Mouse (Mus musculus): ENCODE measurements around the gene Tnfrsf9. TPM values are rescaled to one million over a fixed set of nuclear protein-coding genes. Genes with fewer than 3 reads are reported as not detected.

Gene Tnfrsf9
- polyA plus RNA-seq (2014; fragmentation: Nextera tagmentation; extraction: Ambion mirVana), result 0.22 and 0.43 TPM in 2 replicates

- peak within 1 kb of the TSS; percentile 63 for H3K9ac ChIP-seq (replicated peaks; ENCODE audit: low read depth, low read length)
- ATAC-seq (ENCODE audit: low read depth), result peak; percentile 84
- WGBS, result under 1% methylated on average over 48 of the region's 48 CpGs
- peak within 1 kb of the TSS; percentile 57 for H3K4me2 ChIP-seq (ENCODE audit: low read depth, low read length)
- H3K36me3 ChIP-seq (ENCODE audit: control insufficient read depth, insufficient read depth, low read length), result no peaks in the 10 kb centered on the region
- peaks cover 11% of the 10 kb centered on the region for H3K4me1 ChIP-seq (ENCODE audit: control insufficient read depth, insufficient read depth, low read length)
- no peaks in the 10 kb centered on the region for H3K9me3 ChIP-seq (ENCODE audit: control insufficient read depth, low read length)
- H3K27ac ChIP-seq (ENCODE audit: low read depth, low read length), result peak within 1 kb of the TSS; percentile 61
- H3K27me3 ChIP-seq (ENCODE audit: control insufficient read depth, insufficient read depth, low read length), result no peaks in the 10 kb centered on the region
- H3K4me3 ChIP-seq (ENCODE audit: low read depth, low read length), result peak within 1 kb of the TSS; percentile 50
These were observed at the start of gene Tnfrsf9, which contains the start of gene Park7 for GRCm38 (mm10) chr4:150914290-150914733. Tnfrsf9 (plus strand) TSS chr4:150914562. Park7 (minus strand) TSS chr4:150914437.

DNA sequence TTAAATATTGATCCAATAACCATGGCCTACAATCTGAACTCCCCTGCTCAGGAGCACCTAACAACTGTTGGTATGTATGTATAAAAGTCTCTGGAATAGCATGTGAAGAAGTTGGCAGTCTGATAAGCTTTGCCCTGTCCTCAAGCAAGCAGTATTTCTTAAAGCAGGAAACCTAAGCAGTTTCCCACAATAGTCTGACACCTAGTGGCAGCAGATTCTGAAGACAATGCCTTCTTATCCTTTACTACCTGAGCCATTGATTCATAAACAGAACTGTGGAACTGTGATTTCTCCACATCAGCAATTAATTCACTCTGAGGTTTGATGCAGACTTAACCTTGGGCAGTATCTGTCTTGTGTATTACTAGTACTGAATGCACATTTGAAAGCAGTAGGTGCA lies 49.0 kb upstream of the Tnfrsf9 start:
- H3K27me3 ChIP-seq (ENCODE audit: control insufficient read depth, insufficient read depth, low read length), result no peaks in the 10 kb centered on the region
- no peak for ATAC-seq (ENCODE audit: low read depth)
- no peaks in the 10 kb centered on the region for H3K4me1 ChIP-seq (ENCODE audit: control insufficient read depth, insufficient read depth, low read length)

GRCm38 (mm10) chr4:150866069-150866468 lies 48.3 kb upstream of the Tnfrsf9 start:
- 95% methylated on average over 11 of the region's 11 CpGs for WGBS
- H3K36me3 ChIP-seq (ENCODE audit: control insufficient read depth, insufficient read depth, low read length), result peaks cover 26% of the 10 kb centered on the region

More for the DNA sequence above, 49.0 kb upstream of the Tnfrsf9 start:
- Histone ChIP-seq H3K4me3 (ENCODE audit: low read depth, low read length) (no peak overlapping the region), H3K9ac (replicated peaks; ENCODE audit: low read depth, low read length) (no peak overlapping the region), H3K36me3 (ENCODE audit: control insufficient read depth, insufficient read depth, low read length) (peaks cover 26% of the 10 kb centered on the region), H3K27ac (ENCODE audit: low read depth, low read length) (no peak overlapping the region), H3K4me2 (ENCODE audit: low read depth, low read length) (no peak overlapping the region), H3K9me3 (ENCODE audit: control insufficient read depth, low read length) (no peaks in the 10 kb centered on the region)

GRCm38 (mm10) chr4:150866494-150866893 lies 47.9 kb upstream of the Tnfrsf9 start:
- no peak for ATAC-seq (ENCODE audit: low read depth)
- Histone ChIP-seq H3K36me3 (ENCODE audit: control insufficient read depth, insufficient read depth, low read length) (peaks cover 26% of the 10 kb centered on the region), H3K9me3 (ENCODE audit: control insufficient read depth, low read length) (no peaks in the 10 kb centered on the region), H3K27me3 (ENCODE audit: control insufficient read depth, insufficient read depth, low read length) (no peaks in the 10 kb centered on the region), H3K9ac (replicated peaks; ENCODE audit: low read depth, low read length) (no peak overlapping the region), H3K4me3 (ENCODE audit: low read depth, low read length) (no peak overlapping the region), H3K4me2 (ENCODE audit: low read depth, low read length) (no peak overlapping the region), H3K27ac (ENCODE audit: low read depth, low read length) (no peak overlapping the region), H3K4me1 (ENCODE audit: control insufficient read depth, insufficient read depth, low read length) (peaks cover 3% of the 10 kb centered on the region; the same call in 1 of the 2 replicates)
- WGBS, result 97% methylated on average over 10 of the region's 12 CpGs

More at GRCm38 (mm10) chr4:150866069-150866468, 48.3 kb upstream of the Tnfrsf9 start:
- H3K9me3 ChIP-seq (ENCODE audit: control insufficient read depth, low read length), result no peaks in the 10 kb centered on the region
- no peak overlapping the region for H3K4me2 ChIP-seq (ENCODE audit: low read depth, low read length)
- H3K4me1 ChIP-seq (ENCODE audit: control insufficient read depth, insufficient read depth, low read length), result no peaks in the 10 kb centered on the region; the same call in 1 of the 2 replicates
- no peak overlapping the region for H3K4me3 ChIP-seq (ENCODE audit: low read depth, low read length)
- no peak overlapping the region for H3K9ac ChIP-seq (replicated peaks; ENCODE audit: low read depth, low read length)
- ATAC-seq (ENCODE audit: low read depth), result no peak
- H3K27me3 ChIP-seq (ENCODE audit: control insufficient read depth, insufficient read depth, low read length), result no peaks in the 10 kb centered on the region
- no peak overlapping the region for H3K27ac ChIP-seq (ENCODE audit: low read depth, low read length)

GRCm38 (mm10) chr4:150868161-150868560 lies 46.2 kb upstream of the Tnfrsf9 start:
- WGBS, result 83% methylated on average over 6 of the region's 6 CpGs
- H3K9ac ChIP-seq (replicated peaks; ENCODE audit: low read depth, low read length), result no peak overlapping the region
- no peak overlapping the region for H3K27ac ChIP-seq (ENCODE audit: low read depth, low read length)
- ATAC-seq (ENCODE audit: low read depth), result no peak
- peaks cover 13% of the 10 kb centered on the region for H3K4me1 ChIP-seq (ENCODE audit: control insufficient read depth, insufficient read depth, low read length)
- no peaks in the 10 kb centered on the region for H3K9me3 ChIP-seq (ENCODE audit: control insufficient read depth, low read length)
- no peaks in the 10 kb centered on the region for H3K27me3 ChIP-seq (ENCODE audit: control insufficient read depth, insufficient read depth, low read length)
- H3K4me3 ChIP-seq (ENCODE audit: low read depth, low read length), result no peak overlapping the region
- H3K4me2 ChIP-seq (ENCODE audit: low read depth, low read length), result no peak overlapping the region
- H3K36me3 ChIP-seq (ENCODE audit: control insufficient read depth, insufficient read depth, low read length), result peaks cover 26% of the 10 kb centered on the region

- 87% methylated on average over 2 of the region's 2 CpGs for WGBS
- Histone ChIP-seq H3K36me3 (ENCODE audit: control insufficient read depth, insufficient read depth, low read length) (peaks cover 26% of the 10 kb centered on the region), H3K9me3 (ENCODE audit: control insufficient read depth, low read length) (no peaks in the 10 kb centered on the region), H3K4me3 (ENCODE audit: low read depth, low read length) (no peak overlapping the region), H3K27me3 (ENCODE audit: control insufficient read depth, insufficient read depth, low read length) (no peaks in the 10 kb centered on the region), H3K4me1 (ENCODE audit: control insufficient read depth, insufficient read depth, low read length) (peaks cover 13% of the 10 kb centered on the region), H3K9ac (replicated peaks; ENCODE audit: low read depth, low read length) (no peak overlapping the region), H3K27ac (ENCODE audit: low read depth, low read length) (no peak overlapping the region), H3K4me2 (ENCODE audit: low read depth, low read length) (no peak overlapping the region)
- no peak for ATAC-seq (ENCODE audit: low read depth)
These were observed 45.5 kb upstream of the Tnfrsf9 start for GRCm38 (mm10) chr4:150868859-150869258.

- H3K4me1 ChIP-seq (ENCODE audit: control insufficient read depth, insufficient read depth, low read length), result peaks cover 13% of the 10 kb centered on the region
- H3K27me3 ChIP-seq (ENCODE audit: control insufficient read depth, insufficient read depth, low read length), result no peaks in the 10 kb centered on the region
- no peak overlapping the region for H3K4me2 ChIP-seq (ENCODE audit: low read depth, low read length)
- H3K9ac ChIP-seq (replicated peaks; ENCODE audit: low read depth, low read length), result no peak overlapping the region
- ATAC-seq (ENCODE audit: low read depth), result no peak
- peaks cover 26% of the 10 kb centered on the region for H3K36me3 ChIP-seq (ENCODE audit: control insufficient read depth, insufficient read depth, low read length)
- 82% methylated on average over 17 of the region's 17 CpGs for WGBS
- H3K4me3 ChIP-seq (ENCODE audit: low read depth, low read length), result no peak overlapping the region
- no peaks in the 10 kb centered on the region for H3K9me3 ChIP-seq (ENCODE audit: control insufficient read depth, low read length)
- no peak overlapping the region for H3K27ac ChIP-seq (ENCODE audit: low read depth, low read length)
These were observed 44.8 kb upstream of the Tnfrsf9 start for GRCm38 (mm10) chr4:150869276-150870197.

DNA sequence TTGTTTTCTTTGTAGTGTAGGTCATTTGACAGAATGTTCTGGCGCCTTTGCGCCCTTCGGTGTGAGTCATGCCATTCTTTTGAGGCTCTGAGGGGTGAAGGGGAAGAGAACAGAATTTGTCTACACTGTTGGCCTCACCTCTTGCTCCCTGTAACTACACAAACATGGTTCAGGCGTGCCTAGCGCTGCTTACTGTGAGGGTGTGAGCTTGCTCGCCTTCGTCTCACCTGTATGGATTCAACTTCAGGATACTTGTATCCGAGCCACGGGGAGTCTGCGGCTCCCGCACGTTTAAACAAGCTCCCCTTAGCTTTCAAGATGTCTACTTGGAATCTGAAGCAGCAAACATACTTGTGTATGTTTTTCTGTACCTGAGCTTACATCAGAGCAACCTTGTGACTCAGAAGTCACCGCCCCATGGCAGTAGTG lies 43.4 kb upstream of the Tnfrsf9 start:
- Histone ChIP-seq H3K9ac (replicated peaks; ENCODE audit: low read depth, low read length) (no peak overlapping the region), H3K4me2 (ENCODE audit: low read depth, low read length) (no peak overlapping the region), H3K36me3 (ENCODE audit: control insufficient read depth, insufficient read depth, low read length) (peaks cover 20% of the 10 kb centered on the region), H3K27me3 (ENCODE audit: control insufficient read depth, insufficient read depth, low read length) (no peaks in the 10 kb centered on the region), H3K4me1 (ENCODE audit: control insufficient read depth, insufficient read depth, low read length) (peaks cover 13% of the 10 kb centered on the region), H3K27ac (ENCODE audit: low read depth, low read length) (no peak overlapping the region), H3K4me3 (ENCODE audit: low read depth, low read length) (no peak overlapping the region), H3K9me3 (ENCODE audit: control insufficient read depth, low read length) (no peaks in the 10 kb centered on the region)
- 88% methylated on average over 13 of the region's 13 CpGs for WGBS
- no peak for ATAC-seq (ENCODE audit: low read depth)

All from neural tube, embryonic 14.5 days (tissue).